Mouse (Mus musculus): ENCODE measurements around the gene Zdhhc1. TPM values are rescaled to one million over a fixed set of nuclear protein-coding genes. Genes with fewer than 3 reads are reported as not detected.
A peak's percentile ranks its signal among the peaks of the same experiment; 100 is the strongest.

Zdhhc1 gene
- polyA plus RNA-seq, 1 experiment from 2014 or later = 30.1 TPM

- Histone ChIP-seq H3K9me3 (ENCODE audit: control insufficient read depth, low read length) (no peaks in the 10 kb centered on the region), H3K27ac (replicated peaks; ENCODE audit: low read depth, low read length) (no peak overlapping the region), H3K4me3 (ENCODE audit: low read depth, low read length) (no peak overlapping the region), H3K9ac (ENCODE audit: low read depth, low read length) (no peak overlapping the region), H3K4me2 (ENCODE audit: low read depth, low read length) (no peak overlapping the region), H3K4me1 (ENCODE audit: control insufficient read depth, insufficient read depth, low read length) (peaks cover 16% of the 10 kb centered on the region), H3K36me3 (ENCODE audit: control insufficient read depth, insufficient read depth, low read length) (no peaks in the 10 kb centered on the region), H3K27me3 (replicated peaks; ENCODE audit: control insufficient read depth, insufficient read depth, low read length) (peaks cover 2% of the 10 kb centered on the region; the same call in 1 of the 2 replicates)
- ATAC-seq (ENCODE audit: low read depth) (no peak), DNase-seq (ENCODE audit: low spot score) (no peak)
- WGBS = 82% methylated on average over 6 of the region's 6 CpGs
Observed at GRCm38 (mm10) chr8:105514194-105514593, 17.5 kb upstream of the Zdhhc1 start.

GRCm38 (mm10) chr8:105509997-105510735, 13.5 kb upstream of the Zdhhc1 start:
- Histone ChIP-seq H3K4me1 (ENCODE audit: control insufficient read depth, insufficient read depth, low read length) (peaks cover 16% of the 10 kb centered on the region), H3K9me3 (ENCODE audit: control insufficient read depth, low read length) (no peaks in the 10 kb centered on the region), H3K4me2 (ENCODE audit: low read depth, low read length) (peak overlapping the region; percentile 13; the same call in 1 of the 2 replicates), H3K4me3 (ENCODE audit: low read depth, low read length) (no peak overlapping the region), H3K27ac (replicated peaks; ENCODE audit: low read depth, low read length) (0 out of 2 replicates have a peak overlapping the region, but pooled peaks have one; percentile 13), H3K27me3 (replicated peaks; ENCODE audit: control insufficient read depth, insufficient read depth, low read length) (no peaks in the 10 kb centered on the region), H3K9ac (ENCODE audit: low read depth, low read length) (0 out of 2 replicates have a peak overlapping the region, but pooled peaks have one; percentile 1), H3K36me3 (ENCODE audit: control insufficient read depth, insufficient read depth, low read length) (no peaks in the 10 kb centered on the region)
- ATAC-seq (ENCODE audit: low read depth) (no peak), DNase-seq (ENCODE audit: low spot score) (peak; percentile 65)
- WGBS = 25% methylated on average over 12 of the region's 12 CpGs

GRCm38 (mm10) chr8:105508758-105509157, 12.1 kb upstream of the Zdhhc1 start:
- DNase-seq (ENCODE audit: low spot score) (peak; percentile 42), ATAC-seq (ENCODE audit: low read depth) (peak; percentile 75)
- no peaks in the 10 kb centered on the region for H3K27me3 ChIP-seq (replicated peaks; ENCODE audit: control insufficient read depth, insufficient read depth, low read length)
- no peak overlapping the region; the same call in 1 of the 2 replicates for H3K9ac ChIP-seq (ENCODE audit: low read depth, low read length)
- peak overlapping the region; percentile 52; the same call in 1 of the 2 replicates for H3K27ac ChIP-seq (replicated peaks; ENCODE audit: low read depth, low read length)
- H3K36me3 ChIP-seq (ENCODE audit: control insufficient read depth, insufficient read depth, low read length) = no peaks in the 10 kb centered on the region
- H3K4me3 ChIP-seq (ENCODE audit: low read depth, low read length) = no peak overlapping the region
- H3K4me2 ChIP-seq (ENCODE audit: low read depth, low read length) = no peak overlapping the region
- H3K9me3 ChIP-seq (ENCODE audit: control insufficient read depth, low read length) = no peaks in the 10 kb centered on the region
- H3K4me1 ChIP-seq (ENCODE audit: control insufficient read depth, insufficient read depth, low read length) = peaks cover 16% of the 10 kb centered on the region
- 40% methylated on average over 1 of the region's 2 CpGs for WGBS

- DNase-seq (ENCODE audit: low spot score) (no peak), ATAC-seq (ENCODE audit: low read depth) (no peak)
- Histone ChIP-seq H3K36me3 (ENCODE audit: control insufficient read depth, insufficient read depth, low read length) (no peaks in the 10 kb centered on the region), H3K4me2 (ENCODE audit: low read depth, low read length) (no peak overlapping the region), H3K4me1 (ENCODE audit: control insufficient read depth, insufficient read depth, low read length) (peaks cover 16% of the 10 kb centered on the region), H3K9me3 (ENCODE audit: control insufficient read depth, low read length) (no peaks in the 10 kb centered on the region), H3K27me3 (replicated peaks; ENCODE audit: control insufficient read depth, insufficient read depth, low read length) (no peaks in the 10 kb centered on the region), H3K27ac (replicated peaks; ENCODE audit: low read depth, low read length) (no peak overlapping the region), H3K4me3 (ENCODE audit: low read depth, low read length) (no peak overlapping the region), H3K9ac (ENCODE audit: low read depth, low read length) (no peak overlapping the region)
- WGBS = 70% methylated on average over 6 of the region's 6 CpGs
Observed at GRCm38 (mm10) chr8:105506977-105507376, 10.3 kb upstream of the Zdhhc1 start.

GRCm38 (mm10) chr8:105504617-105505016, 7.9 kb upstream of the Zdhhc1 start:
- H3K27ac ChIP-seq (replicated peaks; ENCODE audit: low read depth, low read length) = no peak overlapping the region
- no peaks in the 10 kb centered on the region for H3K27me3 ChIP-seq (replicated peaks; ENCODE audit: control insufficient read depth, insufficient read depth, low read length)
- H3K4me1 ChIP-seq (ENCODE audit: control insufficient read depth, insufficient read depth, low read length) = 0 out of 2 replicates have a peak, but pooled peaks cover 5% of the 10 kb centered on the region
- no peak overlapping the region for H3K9ac ChIP-seq (ENCODE audit: low read depth, low read length)
- H3K4me3 ChIP-seq (ENCODE audit: low read depth, low read length) = no peak overlapping the region
- H3K36me3 ChIP-seq (ENCODE audit: control insufficient read depth, insufficient read depth, low read length) = no peaks in the 10 kb centered on the region
- 90% methylated on average over 3 of the region's 3 CpGs for WGBS
- no peak overlapping the region for H3K4me2 ChIP-seq (ENCODE audit: low read depth, low read length)
- H3K9me3 ChIP-seq (ENCODE audit: control insufficient read depth, low read length) = no peaks in the 10 kb centered on the region
- DNase-seq (ENCODE audit: low spot score) (no peak), ATAC-seq (ENCODE audit: low read depth) (no peak)

GRCm38 (mm10) chr8:105499787-105500186, 3.1 kb upstream of the Zdhhc1 start:
- H3K27me3 ChIP-seq (replicated peaks; ENCODE audit: control insufficient read depth, insufficient read depth, low read length) = no peaks in the 10 kb centered on the region
- H3K4me3 ChIP-seq (ENCODE audit: low read depth, low read length) = no peak overlapping the region
- H3K9me3 ChIP-seq (ENCODE audit: control insufficient read depth, low read length) = no peaks in the 10 kb centered on the region
- no peak overlapping the region for H3K4me2 ChIP-seq (ENCODE audit: low read depth, low read length)
- no peak overlapping the region for H3K27ac ChIP-seq (replicated peaks; ENCODE audit: low read depth, low read length)
- WGBS = 63% methylated on average over 12 of the region's 12 CpGs
- no peaks in the 10 kb centered on the region for H3K36me3 ChIP-seq (ENCODE audit: control insufficient read depth, insufficient read depth, low read length)
- no peak for ATAC-seq (ENCODE audit: low read depth)
- no peak for DNase-seq (ENCODE audit: low spot score)
- H3K4me1 ChIP-seq (ENCODE audit: control insufficient read depth, insufficient read depth, low read length) = peaks cover 13% of the 10 kb centered on the region
- no peak overlapping the region for H3K9ac ChIP-seq (ENCODE audit: low read depth, low read length)

GRCm38 (mm10) chr8:105495350-105496302, 1.1 kb downstream of the Zdhhc1 start:
- Histone ChIP-seq H3K27me3 (replicated peaks; ENCODE audit: control insufficient read depth, insufficient read depth, low read length) (no peaks in the 10 kb centered on the region), H3K4me3 (ENCODE audit: low read depth, low read length) (peak overlapping the region; percentile 75), H3K9ac (ENCODE audit: low read depth, low read length) (peak overlapping the region; percentile 89), H3K27ac (replicated peaks; ENCODE audit: low read depth, low read length) (peak overlapping the region; percentile 86), H3K4me1 (ENCODE audit: control insufficient read depth, insufficient read depth, low read length) (peaks cover 18% of the 10 kb centered on the region), H3K9me3 (ENCODE audit: control insufficient read depth, low read length) (no peaks in the 10 kb centered on the region), H3K4me2 (ENCODE audit: low read depth, low read length) (peak overlapping the region; percentile 83), H3K36me3 (ENCODE audit: control insufficient read depth, insufficient read depth, low read length) (no peaks in the 10 kb centered on the region)
- DNase-seq (ENCODE audit: low spot score) (no peak), ATAC-seq (ENCODE audit: low read depth) (no peak)
- WGBS = 38% methylated on average over 17 of the region's 17 CpGs

- no peaks in the 10 kb centered on the region for H3K27me3 ChIP-seq (replicated peaks; ENCODE audit: control insufficient read depth, insufficient read depth, low read length)
- H3K9ac ChIP-seq (ENCODE audit: low read depth, low read length) = no peak overlapping the region
- no peak overlapping the region for H3K4me3 ChIP-seq (ENCODE audit: low read depth, low read length)
- H3K4me2 ChIP-seq (ENCODE audit: low read depth, low read length) = no peak overlapping the region
- ATAC-seq (ENCODE audit: low read depth) (no peak), DNase-seq (ENCODE audit: low spot score) (peak; percentile 51)
- WGBS = 76% methylated on average over 3 of the region's 3 CpGs
- H3K9me3 ChIP-seq (ENCODE audit: control insufficient read depth, low read length) = no peaks in the 10 kb centered on the region
- H3K36me3 ChIP-seq (ENCODE audit: control insufficient read depth, insufficient read depth, low read length) = no peaks in the 10 kb centered on the region
- no peak overlapping the region for H3K27ac ChIP-seq (replicated peaks; ENCODE audit: low read depth, low read length)
- H3K4me1 ChIP-seq (ENCODE audit: control insufficient read depth, insufficient read depth, low read length) = peaks cover 18% of the 10 kb centered on the region
Observed at GRCm38 (mm10) chr8:105494566-105494965, 2.1 kb downstream of the Zdhhc1 start.
